Mouse (Mus musculus) thymus, postnatal 14 days (tissue): Measurements from ENCODE around the gene Slc39a13.
"Not testable (repeated sequence)": the region's sequence is repeated elsewhere in the genome, so short reads cannot be mapped to it uniquely, and the experiment has no call there.

Experiments used
- DNase-seq: peaks from one replicate; pipeline ENCODE4 v3.0.0; 2021

Slc39a13 gene

DNA sequence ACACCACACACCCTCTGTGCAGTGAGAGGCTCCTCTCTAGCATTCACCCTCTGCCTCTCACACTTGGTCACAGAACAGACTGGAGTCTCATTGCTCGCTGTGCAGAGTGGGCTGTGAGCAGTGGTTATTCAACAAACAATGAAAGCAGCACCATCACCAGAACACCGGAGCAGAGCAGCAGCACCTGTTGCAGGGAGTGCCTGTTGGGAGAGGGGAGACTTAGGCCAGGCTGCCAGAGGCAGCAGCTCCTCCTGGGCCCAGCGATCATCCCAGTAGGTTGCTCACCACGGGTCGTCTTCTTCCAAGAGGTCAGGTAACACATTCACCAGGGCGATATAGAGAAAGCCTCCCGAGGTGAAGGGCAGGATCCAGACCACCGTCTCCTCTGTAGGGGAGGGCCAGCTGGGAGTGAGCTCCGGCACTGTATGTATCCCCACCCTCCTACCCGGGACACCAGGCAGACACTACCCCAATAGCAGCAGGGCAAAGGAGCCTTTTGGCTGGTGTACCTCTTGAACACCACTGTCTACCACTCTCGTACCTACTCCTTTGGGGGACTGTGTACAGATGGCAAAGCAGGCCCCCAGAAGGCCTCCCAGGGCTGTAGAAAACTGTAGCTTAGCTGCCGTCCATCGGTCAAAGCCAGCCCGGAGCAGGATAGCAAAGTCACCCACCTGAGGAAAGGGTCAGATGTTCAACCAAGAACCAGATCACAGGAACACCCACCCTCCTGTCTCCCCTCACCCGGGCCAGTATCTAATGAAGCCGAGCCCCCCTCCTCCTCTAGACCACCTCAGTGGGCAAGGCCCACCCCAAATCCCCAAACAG, 7.2 kb downstream of the Slc39a13 start:
- no peak for DNase-seq

DNA sequence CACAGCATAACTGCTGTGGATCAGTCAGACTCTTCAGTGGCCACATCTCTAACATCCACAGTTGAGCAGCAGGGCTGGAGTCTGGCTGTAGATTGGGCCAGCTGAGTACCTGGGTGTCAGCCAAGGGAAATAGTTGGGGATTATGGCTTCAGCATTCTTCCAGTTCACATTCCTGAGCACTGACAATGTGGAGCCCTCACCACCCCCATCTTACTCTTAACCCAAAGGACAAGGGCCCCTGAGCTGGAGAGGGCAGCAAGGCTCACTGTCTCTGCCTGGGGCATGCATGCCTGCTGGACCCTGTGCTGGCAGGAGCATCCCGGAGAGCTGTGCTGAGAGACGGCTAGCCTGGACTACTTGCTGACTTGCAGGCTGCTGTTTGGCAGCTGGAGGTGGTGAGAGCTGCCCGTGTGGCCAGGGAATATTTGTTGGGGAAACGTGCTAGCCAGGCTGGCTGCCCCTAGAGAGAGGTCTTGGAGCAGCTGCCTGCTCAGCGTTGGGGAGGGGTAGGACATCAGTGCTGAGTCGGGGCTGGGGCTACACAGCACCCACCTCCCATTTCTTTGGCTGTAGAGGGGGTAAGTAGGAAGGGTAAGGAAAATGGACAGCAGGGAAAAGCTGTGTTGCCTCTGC, 8.3 kb downstream of the Slc39a13 start:
- no peak for DNase-seq

DNA sequence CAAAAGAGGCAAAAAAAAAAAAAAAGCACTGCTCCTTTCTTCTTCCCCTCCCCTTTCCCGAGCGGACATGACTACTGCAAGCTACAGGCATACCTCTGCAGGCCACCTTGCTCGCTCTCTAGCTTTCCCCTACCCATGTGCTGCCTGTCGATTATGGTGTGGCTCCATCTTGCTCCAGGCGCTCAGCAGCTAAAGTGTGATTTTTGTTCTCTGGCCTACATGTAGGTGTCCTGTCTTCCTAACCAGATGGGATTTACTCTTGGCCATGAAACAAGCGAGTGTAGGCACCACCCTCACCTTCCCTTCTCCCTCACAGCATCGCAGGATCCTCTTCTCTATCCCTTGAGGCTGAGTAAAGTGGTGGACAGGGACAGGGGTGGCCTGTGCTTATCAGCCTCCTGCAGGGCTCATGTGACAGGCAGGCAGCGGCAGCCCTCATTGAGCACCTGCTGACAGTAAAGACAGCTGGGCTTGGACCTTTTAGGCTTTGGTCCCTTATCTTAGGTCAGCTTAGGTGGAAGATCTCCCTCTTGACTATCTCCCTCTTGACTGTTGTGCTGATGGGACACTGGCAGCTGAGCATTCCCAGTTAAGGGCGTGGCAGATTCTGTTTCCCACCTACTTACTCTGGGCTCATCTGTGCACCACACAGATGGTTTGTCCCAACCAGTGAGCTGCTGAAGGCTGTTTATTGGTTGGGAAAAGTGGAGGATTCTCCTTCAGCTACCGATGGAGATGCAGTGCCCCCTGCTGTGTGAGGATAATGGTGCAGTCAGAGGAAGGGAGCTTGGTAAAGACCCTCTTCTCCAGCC, 9.5 kb downstream of the Slc39a13 start:
- peak; percentile 52 for DNase-seq

DNA sequence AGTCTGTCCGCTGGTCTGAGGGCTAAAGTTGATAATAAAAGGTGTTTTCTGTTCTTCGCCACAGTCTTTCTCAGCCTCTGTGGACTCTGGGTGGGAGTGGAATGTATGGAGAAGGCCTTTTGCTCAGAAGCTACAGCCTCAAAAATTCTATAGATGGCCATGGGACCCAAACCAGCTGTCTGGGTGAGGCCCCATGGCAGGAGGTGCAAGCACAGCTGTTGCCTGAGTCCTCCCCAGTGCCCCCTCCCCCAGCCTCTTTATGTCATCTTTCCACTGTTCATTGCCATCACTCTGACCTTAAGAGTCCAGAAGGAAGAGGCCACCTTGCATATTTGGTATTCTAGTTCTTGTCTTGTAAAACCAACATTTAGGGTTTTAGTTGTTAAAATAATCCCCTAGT, 10.8 kb downstream of the Slc39a13 start:
- no peak for DNase-seq

DNA sequence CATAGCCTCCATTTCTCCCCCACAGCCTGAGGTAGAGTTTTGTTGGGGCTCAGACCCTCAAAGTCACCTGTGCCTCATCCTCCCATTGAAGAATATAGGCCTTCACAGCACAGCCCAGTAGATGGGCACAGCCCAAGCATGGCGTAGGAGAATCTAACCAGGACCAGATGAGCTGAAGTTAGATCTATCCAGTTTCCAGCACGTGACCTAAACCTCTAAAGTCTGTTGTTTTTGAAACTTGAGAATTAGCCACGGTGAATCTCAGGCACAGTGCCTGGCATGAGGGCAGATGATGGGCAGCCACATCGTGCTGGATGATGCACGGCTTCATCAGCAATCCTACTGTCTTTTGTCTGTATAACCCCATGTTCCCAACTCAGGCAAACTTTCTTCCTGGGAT, 11.8 kb downstream of the Slc39a13 start:
- no peak for DNase-seq

DNA sequence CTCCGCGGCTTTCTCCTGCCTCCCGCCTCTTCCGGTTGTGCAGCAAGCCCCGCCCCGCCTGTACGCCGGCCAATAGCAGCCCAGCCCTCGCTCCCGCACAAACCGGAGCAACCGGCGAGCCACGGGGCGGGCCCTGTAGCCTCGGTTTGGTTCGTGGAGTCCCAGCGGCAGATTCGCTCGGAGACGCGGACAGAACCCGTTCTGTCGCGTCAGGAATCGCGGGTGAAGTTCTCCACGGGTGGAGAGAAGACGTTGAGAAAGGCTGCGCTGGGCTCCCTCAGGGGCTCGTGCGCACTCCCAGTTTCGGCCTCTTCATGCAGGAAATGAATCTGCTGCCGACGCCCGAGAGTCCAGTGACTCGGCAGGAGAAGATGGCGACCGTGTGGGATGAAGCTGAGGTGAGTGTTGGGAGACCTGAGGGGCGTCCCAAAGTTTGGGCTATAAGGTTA, 16.3 kb downstream of the Slc39a13 start, which contains the start of gene Psmc3:
TSS of gene Psmc3 (plus strand) at position 76 of the 449 bp plus-strand sequence.
- peak; percentile 98 for DNase-seq

DNA sequence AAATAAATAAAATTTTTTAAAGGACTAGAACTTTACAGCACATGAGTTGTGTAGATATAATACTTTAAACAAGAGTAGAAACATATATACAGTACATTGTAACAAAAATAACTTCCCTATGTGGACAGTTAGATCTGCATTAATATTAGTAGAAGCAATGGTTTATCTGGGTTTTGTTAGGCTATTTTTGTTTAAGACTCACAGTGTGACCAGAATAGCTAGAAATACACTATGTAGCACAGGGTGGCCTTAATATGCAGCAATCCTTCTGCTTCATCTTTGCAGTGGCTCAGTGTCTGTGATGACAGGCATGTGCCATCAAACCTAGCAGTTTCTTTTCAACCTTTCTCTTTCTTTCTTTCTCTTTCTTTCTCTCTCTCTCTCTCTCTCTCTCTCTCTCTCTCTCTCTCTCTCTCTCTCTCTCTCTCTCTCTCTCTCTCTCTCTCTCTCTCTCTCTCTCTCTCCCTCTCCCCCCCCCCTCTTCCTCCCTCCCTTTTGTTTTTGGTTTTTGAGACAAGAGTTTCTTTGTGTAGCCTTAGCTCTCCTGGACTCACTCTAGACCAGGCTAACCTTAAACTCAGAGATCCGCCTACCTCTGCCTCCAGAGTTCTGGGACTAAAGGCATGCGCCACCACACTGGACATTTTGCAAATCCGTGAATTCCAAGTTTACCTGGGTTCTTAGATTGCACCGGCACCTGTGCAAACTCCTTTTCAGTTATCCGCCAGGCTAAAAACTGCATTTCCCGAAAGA, 16.9 kb downstream of the Slc39a13 start:
- DNase-seq = no peak

DNA sequence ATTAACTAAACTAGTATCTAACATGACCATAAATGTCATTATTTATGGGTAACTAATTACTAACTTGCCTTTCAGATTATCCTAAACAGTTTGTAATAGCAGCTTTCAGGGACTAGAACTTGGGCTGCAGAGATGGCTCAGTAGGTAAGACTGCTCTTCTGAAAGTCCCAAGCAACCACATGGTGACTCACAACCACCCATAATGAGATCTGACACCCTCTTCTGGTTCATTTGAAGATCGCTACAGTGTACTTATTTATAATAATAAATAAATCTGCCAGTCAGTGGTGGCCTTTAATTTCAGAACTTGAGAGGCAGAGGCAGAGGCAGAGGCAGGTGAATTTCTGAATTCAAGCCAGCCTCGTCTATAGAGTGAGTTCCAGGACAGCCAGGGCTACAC, 17.5 kb downstream of the Slc39a13 start:
- no peak for DNase-seq

DNA sequence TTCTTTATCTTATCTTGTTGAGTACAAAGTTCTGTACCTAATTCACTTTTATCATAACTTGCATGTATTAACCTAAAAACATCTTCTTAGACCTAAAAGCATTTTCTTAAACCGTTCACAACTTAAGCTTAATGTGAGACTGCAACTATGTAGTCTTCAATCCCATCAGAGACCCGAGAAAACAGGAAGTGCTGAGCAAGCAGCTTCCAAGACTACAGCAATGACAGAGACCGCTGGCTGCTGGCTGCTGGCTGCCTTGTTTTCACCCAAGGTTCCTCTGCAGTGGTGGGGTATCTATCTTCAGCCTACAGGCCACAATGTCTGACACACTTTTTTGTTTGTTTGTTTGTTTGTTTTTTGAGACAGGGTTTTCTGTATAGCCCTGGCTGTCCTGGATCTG, 18.3 kb downstream of the Slc39a13 start:
- DNase-seq = no peak

DNA sequence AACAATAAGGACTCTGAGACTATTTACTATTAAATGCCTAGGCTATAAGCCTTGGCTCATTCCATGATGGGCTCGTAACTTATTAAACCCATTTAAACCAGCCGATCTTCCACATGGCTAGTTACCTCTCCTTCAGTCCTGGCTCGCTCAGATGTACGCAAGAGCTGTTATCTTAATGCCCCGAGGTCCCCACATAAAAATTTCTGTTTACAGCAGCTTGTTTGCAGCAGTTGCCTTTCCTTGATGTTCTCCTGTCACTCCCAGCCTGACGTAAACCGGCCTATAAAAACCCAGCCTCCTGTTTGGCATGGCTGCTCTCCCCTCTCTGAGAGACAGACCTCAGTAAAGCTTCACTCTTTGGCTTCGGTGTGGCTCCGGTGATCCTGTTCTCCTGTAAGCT, 22.9 kb downstream of the Slc39a13 start:
- no peak for DNase-seq

DNA sequence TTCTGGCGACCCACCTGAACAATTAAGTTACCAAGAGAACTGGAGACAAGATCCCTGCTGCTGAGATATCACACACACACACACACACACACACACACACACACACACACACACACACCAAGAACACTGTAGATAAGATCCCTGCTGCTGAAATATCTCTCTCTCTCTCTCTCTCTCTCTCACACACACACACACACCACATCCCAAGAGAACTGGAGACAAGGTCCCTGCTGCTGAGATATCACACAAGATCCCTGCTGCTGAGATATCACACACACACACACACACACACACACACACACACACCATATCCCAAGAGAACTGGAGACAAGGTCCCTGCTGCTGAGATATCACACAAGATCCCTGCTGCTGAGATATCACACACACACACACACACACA, 24.4 kb downstream of the Slc39a13 start:
- not testable (repeated sequence) for DNase-seq

DNA sequence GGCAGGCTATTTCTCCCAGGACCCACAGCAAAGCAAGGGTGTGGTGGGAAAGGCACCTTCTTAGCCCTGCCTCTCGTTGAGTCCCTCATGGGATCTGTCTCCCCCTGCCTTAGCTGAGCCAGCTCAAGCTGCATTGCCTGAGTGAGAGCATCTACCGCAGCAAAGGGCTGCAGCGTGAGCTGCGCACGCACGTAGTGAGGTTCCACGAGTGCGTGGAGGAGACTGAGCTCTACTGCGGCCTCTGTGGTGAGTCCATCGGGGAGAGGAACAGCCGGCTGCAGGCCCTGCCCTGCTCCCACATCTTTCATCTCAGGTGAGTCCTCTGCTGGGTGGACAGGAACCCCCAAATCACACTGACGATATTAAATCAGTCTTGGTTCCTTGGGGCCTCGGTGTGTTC, 25.5 kb downstream of the Slc39a13 start:
- no peak for DNase-seq

DNA sequence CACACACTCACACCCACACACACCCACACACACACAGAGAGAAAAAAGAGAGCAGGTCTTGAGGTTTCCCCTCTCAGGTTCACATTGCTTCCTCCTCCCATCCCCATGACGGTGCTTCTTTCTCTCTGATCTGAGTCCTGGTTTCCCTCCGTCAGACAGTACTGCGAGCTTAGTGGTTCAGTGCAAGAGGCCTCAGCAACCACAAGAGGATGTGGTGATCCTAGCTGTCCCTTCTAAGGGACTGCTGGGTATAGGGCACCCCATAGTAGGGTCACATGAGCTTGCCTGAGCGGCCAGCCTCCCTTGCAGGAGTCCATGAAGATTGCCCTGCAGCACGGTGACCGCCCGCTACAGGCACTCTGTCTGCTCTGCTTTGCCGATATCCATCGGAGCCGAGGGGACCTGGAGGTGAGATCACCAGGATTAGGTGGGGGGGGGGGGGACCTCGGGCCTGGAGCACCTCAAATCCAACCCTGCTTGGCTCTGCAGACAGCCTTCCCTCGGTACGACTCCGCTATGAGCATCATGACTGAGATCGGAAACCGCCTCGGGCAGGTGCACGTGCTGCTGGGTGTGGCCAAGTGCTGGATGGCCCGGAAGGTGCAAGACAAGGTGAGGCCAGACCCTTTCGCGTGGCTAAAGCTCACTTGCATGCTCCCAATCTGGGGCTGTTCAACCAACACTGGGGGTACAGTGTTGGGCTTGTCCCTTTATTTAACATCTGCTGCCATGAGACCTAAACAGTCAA, 27.4 kb downstream of the Slc39a13 start:
- DNase-seq = peak; percentile 46

DNA sequence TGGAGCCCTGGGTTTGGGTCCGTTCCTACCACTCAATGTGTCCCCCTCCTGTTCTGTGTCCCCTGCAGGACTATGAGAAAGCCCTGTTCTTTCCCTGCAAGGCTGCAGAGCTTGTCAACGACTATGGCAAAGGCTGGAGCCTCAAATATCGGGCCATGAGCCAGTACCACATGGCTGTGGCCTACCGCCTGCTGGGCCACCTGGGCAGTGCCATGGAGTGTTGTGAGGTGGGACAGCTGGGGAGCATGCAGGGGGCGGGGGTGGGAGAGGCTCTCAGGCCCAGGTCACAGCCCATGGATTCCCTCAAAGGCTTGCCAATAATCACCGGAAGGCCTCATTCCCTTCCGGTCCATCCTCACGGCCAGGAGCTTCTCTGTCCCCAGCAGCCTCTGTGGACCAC, 28.4 kb downstream of the Slc39a13 start:
- no peak for DNase-seq

DNA sequence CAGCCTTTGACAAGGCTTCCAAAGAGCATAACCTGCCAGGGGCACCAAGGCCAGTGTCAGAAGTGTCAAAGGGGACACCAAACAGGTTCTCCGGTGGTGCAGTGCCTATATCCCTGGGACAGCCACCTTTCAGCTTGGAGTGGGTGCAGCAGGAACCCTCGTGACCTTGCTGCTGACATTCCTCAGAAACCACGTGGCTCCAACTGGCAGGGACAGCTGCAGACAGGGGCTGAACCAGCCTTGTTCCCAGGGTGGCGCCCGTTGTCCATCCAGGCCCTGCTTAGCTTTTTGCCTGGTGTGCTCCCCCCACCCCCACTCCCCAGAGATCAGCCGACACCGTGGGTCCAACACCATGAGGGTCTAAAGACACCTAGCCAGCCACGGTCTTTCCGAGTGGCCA, 34.8 kb downstream of the Slc39a13 start, which contains the start of gene Rapsn:
TSS of gene Rapsn (plus strand) at position 236 of the 400 bp plus-strand sequence.
- DNase-seq = no peak

DNA sequence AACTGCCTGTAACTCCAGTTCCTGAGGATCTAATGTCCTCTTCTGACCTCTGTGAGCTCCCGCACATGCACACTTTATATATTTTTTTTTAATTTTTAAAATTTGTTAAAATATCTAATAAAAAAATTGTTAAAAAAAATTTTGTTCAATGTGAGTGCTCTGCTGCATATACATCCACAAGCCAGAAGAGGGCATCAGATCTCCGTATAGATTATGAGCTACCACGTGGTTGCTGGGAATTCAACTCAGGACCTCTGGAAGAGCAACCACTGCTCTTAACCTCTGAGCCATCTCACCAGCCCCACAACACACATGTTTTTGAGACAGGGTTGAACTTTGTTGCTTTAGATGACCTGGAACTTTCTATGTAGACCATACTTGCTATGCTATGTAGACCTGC, 37.2 kb downstream of the Slc39a13 start:
- no peak for DNase-seq

DNA sequence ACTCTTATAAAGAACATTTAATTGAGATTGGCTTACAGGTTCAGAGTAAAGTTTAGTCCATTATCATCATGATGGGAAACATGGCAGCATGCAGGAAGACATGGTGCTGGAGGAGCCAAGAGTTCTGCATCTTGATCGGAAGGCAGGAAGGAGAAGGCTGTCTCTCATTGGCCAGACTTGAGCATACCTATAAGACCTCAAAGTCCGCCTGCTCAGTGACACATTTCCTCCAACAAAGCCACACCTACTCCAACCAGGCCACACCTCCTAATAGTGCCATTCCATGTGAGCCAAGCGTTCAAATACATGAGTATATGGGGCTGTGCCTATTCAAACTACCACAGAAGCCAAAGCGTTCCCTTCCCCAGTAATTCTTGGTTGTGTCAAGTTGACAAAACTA, 39.0 kb downstream of the Slc39a13 start:
- no peak for DNase-seq

DNA sequence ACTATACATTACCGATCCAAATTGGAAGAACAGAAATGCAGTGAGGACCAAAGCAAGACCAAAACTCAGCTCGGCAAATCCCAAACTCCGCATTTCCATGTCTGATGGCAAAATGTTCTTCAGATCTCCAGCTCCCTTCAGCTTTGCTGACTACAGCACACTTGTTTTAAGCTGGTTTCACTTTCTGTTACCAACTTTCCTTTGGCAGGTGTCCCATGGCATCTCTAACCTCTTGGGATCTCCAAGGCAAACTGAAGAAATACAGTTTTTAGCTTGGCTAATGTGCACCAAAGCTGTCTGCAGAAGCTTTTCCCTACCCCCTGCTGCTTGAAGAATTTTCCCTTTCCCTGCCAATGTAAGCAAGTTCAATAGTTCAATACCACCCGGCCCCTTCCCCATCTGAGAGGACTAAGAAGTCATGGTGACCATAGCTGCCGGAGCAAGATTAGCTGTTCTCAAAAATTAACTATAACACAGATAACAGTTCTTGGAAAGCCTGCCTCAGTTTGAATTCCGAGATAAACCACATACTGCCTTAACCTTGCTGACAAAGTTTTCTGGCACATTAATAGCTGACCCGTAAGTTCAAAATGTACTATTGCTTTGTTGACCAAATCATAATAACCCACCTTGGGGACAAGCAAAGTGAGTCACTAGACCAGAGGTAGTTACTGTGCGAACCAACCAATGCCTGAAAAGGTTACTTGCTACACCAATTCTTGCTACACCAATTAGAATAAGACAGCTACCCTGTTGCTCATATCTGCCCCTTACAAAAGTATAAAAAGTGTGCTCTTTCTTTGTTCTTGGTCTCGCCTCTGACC, 42.6 kb downstream of the Slc39a13 start:
- DNase-seq = no peak

DNA sequence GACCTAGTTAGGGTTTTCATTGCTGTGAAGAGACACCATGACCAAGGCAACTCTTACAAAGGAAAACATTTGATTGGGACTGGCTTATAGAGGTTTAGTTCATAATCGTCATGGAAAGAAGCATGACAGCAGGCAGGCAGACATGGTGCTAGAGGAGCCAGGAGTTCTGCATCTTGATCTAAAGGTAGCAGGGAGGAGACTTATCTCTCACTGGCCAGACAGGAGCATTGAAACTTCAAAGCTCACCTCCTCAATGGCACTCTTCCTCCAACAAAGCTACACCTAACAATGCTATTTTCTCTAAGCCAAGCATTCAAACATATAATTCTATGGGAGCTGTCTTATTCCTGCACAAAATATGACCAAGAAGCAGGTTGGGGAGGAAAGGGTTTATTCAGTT, 43.7 kb downstream of the Slc39a13 start:
- no peak for DNase-seq

DNA sequence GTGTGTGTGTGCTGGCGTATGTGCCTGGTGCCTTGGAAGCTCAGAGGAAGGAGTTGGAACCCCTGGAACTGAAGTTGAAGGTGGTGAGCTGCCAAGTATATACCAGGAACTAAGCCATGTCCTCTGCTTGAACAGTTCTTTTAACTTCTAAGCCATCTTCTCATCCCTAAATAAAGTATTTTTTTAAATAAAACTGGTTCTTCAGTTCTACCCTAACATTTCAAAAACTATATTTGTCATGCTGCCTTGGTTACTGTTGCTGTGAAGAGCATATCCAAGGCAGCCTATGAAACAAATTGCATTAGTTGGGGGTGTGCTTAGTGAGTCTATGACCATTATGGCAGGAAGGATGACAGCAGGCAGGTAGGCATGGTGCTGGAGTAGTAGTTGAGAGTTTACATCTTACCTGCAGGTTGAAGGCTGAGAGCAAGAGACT, 45.1 kb downstream of the Slc39a13 start:
- DNase-seq = no peak

DNA sequence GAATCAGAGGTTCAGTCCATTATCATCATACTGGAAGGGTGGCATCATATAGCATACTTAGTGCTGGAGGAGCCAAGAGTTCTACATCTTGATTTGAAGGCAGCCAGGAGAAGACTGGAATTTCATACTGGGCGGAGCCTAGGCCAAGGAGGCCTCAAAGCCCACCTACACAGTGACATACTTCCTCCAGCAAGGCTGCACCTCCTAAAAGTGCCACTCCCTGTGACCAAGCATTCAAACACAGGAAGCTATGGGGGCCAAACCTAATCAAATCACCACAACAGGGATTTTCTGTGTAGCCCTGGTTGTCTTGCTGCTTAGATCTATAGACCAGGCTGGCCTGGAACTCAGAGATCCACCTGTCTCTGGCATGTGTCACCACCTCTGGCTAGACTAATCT, 46.3 kb downstream of the Slc39a13 start:
- no peak for DNase-seq
